Mouse (Mus musculus) olfactory bulb, adult 2 months (tissue): ENCODE measurements around the gene Lrrc40.

ENCODE experiments used
- CTCF ChIP-seq: fragments of 200-500 bp; IDR thresholded peaks from 2 replicates; pipeline ENCODE4 v1.5.1; 2012; ENCODE audit warnings: low read depth, mild to moderate bottlenecking, low read length, moderate library complexity; ENCODE audit not compliant: insufficient read depth
- POLR2A ChIP-seq: fragments of 200-500 bp; IDR thresholded peaks from 2 replicates; pipeline ENCODE4 v1.6.1; 2012; ENCODE audit warnings: mild to moderate bottlenecking, low read depth, low read length, moderate library complexity; ENCODE audit not compliant: insufficient read depth

DNA sequence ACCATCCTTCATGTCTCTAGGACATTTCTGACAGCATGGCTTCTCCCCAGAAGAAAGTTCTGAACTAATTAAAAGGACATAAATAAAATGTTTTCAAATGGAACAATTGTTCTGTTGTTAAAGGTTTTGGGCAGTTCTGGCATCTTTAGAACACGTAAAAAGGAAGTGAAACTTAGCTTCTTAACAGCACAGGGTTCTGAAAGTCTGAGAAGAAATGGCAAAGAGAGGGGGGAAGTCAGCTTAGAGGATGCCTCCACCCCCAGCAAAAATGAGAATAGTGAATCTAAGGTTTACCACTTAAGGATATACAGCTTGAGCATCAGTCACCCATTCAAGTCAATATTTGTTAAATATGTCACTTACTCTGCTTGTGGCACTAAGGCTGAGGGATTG lies 40.9 kb downstream of the Lrrc40 start:
- no peak for TF ChIP-seq CTCF
- TF ChIP-seq POLR2A, result no peak
